Mouse (Mus musculus) hindbrain, embryonic 16.5 days (tissue): ENCODE measurements around the gene Rnf151. TPM values are rescaled to one million over a fixed set of nuclear protein-coding genes. Genes with fewer than 3 reads are reported as not detected.

Source experiments
- ATAC-seq: fragments of 200-750 bp; cut with Nextera tagmentation; 2 replicates; pipeline ENCODE4 v1.8.0; 2017; ENCODE audit warnings: moderate TSS enrichment, moderate library complexity
- H3K27ac ChIP-seq: fragments of 300-500 bp; sonication (generic); 2 replicates; pipeline ENCODE4 v1.5.1; 2014; ENCODE audit warnings: low read depth, mild to moderate bottlenecking, control low read depth, low read length, moderate library complexity
- H3K27me3 ChIP-seq: fragments of 300-500 bp; sonication (generic); replicated peaks from 2 replicates; pipeline ENCODE4 v1.6.1; 2014; ENCODE audit warnings: low read length; ENCODE audit not compliant: control insufficient read depth, insufficient read depth
- H3K36me3 ChIP-seq: fragments of 300-500 bp; sonication (generic); 2 replicates; pipeline ENCODE4 v1.6.1; 2014; ENCODE audit warnings: mild to moderate bottlenecking, low read length, moderate library complexity, mixed read lengths; ENCODE audit not compliant: control insufficient read depth, insufficient read depth
- H3K4me1 ChIP-seq: fragments of 300-500 bp; sonication (generic); 2 replicates; pipeline ENCODE4 v1.6.1; 2014; ENCODE audit warnings: low read depth, low read length; ENCODE audit not compliant: control insufficient read depth, insufficient read depth
- H3K4me2 ChIP-seq: fragments of 300-500 bp; sonication (generic); 2 replicates; pipeline ENCODE4 v1.6.1; 2014; ENCODE audit warnings: mild to moderate bottlenecking, low read length, control low read depth, moderate library complexity
- H3K4me3 ChIP-seq: fragments of 300-500 bp; sonication (generic); 2 replicates; pipeline ENCODE4 v1.5.1; 2014; ENCODE audit warnings: mild to moderate bottlenecking, low read length, control low read depth, moderate library complexity
- H3K9ac ChIP-seq: fragments of 300-500 bp; sonication (generic); 2 replicates; pipeline ENCODE4 v1.6.1; 2014; ENCODE audit warnings: low read depth, mild to moderate bottlenecking, control low read depth, low read length, moderate library complexity
- H3K9me3 ChIP-seq: fragments of 300-500 bp; sonication (generic); 2 replicates; pipeline ENCODE4 v1.6.1; 2014; ENCODE audit warnings: mild to moderate bottlenecking, low read length, moderate library complexity; ENCODE audit not compliant: control insufficient read depth
- WGBS: fragments of 180-500 bp; shearing (Covaris S2); extraction: QIAGEN DNeasy Blood & Tissue Kit; methylation state at CpG from one replicate; pipeline ENCODE4 v1.1.7; 2014; 5-methylcytosine and 5-hydroxymethylcytosine counted together
- polyA plus RNA-seq: library from polyadenylated mRNA; unstranded; fragments of >200 nt; fragmentation: Nextera tagmentation; extraction: Ambion mirVana; gene quantifications from 2 replicates; pipeline ENCODE4 v1.2.1, GENCODE M21; 2015

Rnf151 gene
- polyA plus RNA-seq, 1 experiment from 2014 or later: not detected

- 12% methylated on average over 5 of the region's 5 CpGs for WGBS
- ATAC-seq: no peak
- H3K4me3 ChIP-seq: no peak overlapping the region
- H3K27ac ChIP-seq: no peak overlapping the region
- H3K27me3 ChIP-seq: no peaks in the 10 kb centered on the region
- H3K9me3 ChIP-seq: no peaks in the 10 kb centered on the region
- peaks cover 21% of the 10 kb centered on the region for H3K36me3 ChIP-seq
- H3K4me1 ChIP-seq: peaks cover 20% of the 10 kb centered on the region
- H3K4me2 ChIP-seq: no peak overlapping the region
- H3K9ac ChIP-seq: no peak overlapping the region
Observed at GRCm38 (mm10) chr17:24697985-24698384, 19.9 kb downstream of the Rnf151 start.

- H3K4me2 ChIP-seq: peak within 1 kb of the TSS; percentile 69
- H3K4me1 ChIP-seq: peaks cover 20% of the 10 kb centered on the region
- peak within 1 kb of the TSS; percentile 96 for H3K27ac ChIP-seq
- no peaks in the 10 kb centered on the region for H3K9me3 ChIP-seq
- no peaks in the 10 kb centered on the region for H3K27me3 ChIP-seq
- under 1% methylated on average over 75 of the region's 76 CpGs for WGBS
- peak within 1 kb of the TSS; percentile 90 for H3K9ac ChIP-seq
- ATAC-seq: peak; percentile 93
- H3K4me3 ChIP-seq: peak within 1 kb of the TSS; percentile 72
- H3K36me3 ChIP-seq: peaks cover 19% of the 10 kb centered on the region
Observed at GRCm38 (mm10) chr17:24696011-24696697, 21.7 kb downstream of the Rnf151 start, which contains the start of the genes Gfer and Noxo1. TSS of gene Gfer (minus strand) at chr17:24696156. TSS of gene Noxo1 (plus strand) at chr17:24696234.

GRCm38 (mm10) chr17:24695326-24696010, 22.4 kb downstream of the Rnf151 start:
- Histone ChIP-seq H3K4me2 (peak overlapping the region; percentile 69), H3K9ac (peak overlapping the region; percentile 90), H3K27me3 (no peaks in the 10 kb centered on the region), H3K4me1 (peaks cover 26% of the 10 kb centered on the region), H3K4me3 (peak overlapping the region; percentile 72), H3K36me3 (peaks cover 14% of the 10 kb centered on the region), H3K27ac (peak overlapping the region; percentile 96), H3K9me3 (no peaks in the 10 kb centered on the region)
- peak; percentile 61 for ATAC-seq
- 7% methylated on average over 41 of the region's 51 CpGs for WGBS

GRCm38 (mm10) chr17:24692385-24692784, 25.5 kb downstream of the Rnf151 start:
- Histone ChIP-seq H3K27ac (no peak overlapping the region), H3K27me3 (peaks cover 4% of the 10 kb centered on the region; the same call in 1 of the 2 replicates), H3K4me3 (no peak overlapping the region), H3K36me3 (peaks cover 6% of the 10 kb centered on the region; the same call in 1 of the 2 replicates), H3K4me2 (no peak overlapping the region), H3K9me3 (no peaks in the 10 kb centered on the region), H3K9ac (no peak overlapping the region), H3K4me1 (peaks cover 42% of the 10 kb centered on the region)
- no peak for ATAC-seq
- WGBS: 89% methylated on average over 5 of the region's 5 CpGs

DNA sequence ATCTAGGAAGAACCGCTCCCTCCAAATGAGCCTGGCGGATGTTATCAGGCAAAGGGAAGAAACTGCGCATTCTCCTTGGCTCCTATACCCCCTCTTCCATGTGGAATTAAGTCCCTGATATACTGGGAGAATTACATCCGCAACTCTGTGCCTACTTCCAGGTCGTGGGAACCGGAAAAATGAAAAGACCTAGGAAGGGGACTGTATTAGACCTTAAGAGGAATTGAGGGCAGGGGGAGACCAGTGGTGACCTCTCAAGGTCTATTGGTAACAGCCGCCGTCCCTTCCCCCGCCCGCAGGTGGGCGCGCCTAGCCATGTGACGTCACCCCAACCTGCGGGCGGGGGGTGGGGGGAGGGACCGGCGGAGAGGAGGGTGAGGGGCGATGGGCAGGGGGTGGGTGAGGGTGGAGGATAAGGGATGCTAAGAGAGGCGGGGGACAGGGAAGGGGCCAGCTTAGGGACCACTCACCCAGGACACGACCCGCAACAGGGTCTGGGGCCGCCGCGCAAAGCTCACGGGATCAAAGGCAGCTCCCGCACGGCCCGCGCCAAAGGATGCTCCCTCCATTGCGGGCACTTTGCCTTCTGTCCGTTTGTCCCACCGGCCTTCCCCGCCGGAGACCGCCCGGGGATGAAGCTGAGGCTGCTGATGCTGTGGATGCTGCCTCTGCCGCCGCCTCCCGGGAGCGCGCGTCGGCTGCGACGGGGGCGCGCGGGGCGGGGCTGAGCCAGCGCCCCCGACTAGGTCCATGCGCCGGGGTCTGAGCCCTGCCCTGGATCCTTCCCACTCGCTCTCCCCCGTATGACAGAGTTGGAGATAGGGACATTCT, 28.4 kb downstream of the Rnf151 start, which contains the start of gene Syngr3:
TSS of gene Syngr3 (minus strand) at position 705 of the 831 bp plus-strand sequence.
- Histone ChIP-seq H3K4me2 (peak within 1 kb of the TSS; percentile 72), H3K4me1 (peaks cover 29% of the 10 kb centered on the region), H3K27me3 (peaks cover 4% of the 10 kb centered on the region; the same call in 1 of the 2 replicates), H3K36me3 (peaks cover 20% of the 10 kb centered on the region), H3K4me3 (peak within 1 kb of the TSS; percentile 66), H3K9me3 (no peaks in the 10 kb centered on the region), H3K9ac (peak within 1 kb of the TSS; percentile 83), H3K27ac (peak within 1 kb of the TSS; percentile 90)
- WGBS: under 1% methylated on average over 55 of the region's 55 CpGs
- ATAC-seq: peak; percentile 73

GRCm38 (mm10) chr17:24687599-24687998, 30.3 kb downstream of the Rnf151 start:
- Histone ChIP-seq H3K9ac (peak overlapping the region; percentile 52), H3K27ac (no peak overlapping the region), H3K4me1 (peaks cover 29% of the 10 kb centered on the region), H3K27me3 (peaks cover 4% of the 10 kb centered on the region; the same call in 1 of the 2 replicates), H3K4me2 (peak overlapping the region; percentile 72), H3K36me3 (peaks cover 16% of the 10 kb centered on the region), H3K9me3 (no peaks in the 10 kb centered on the region), H3K4me3 (peak overlapping the region; percentile 39)
- WGBS: 19% methylated on average over 23 of the region's 23 CpGs
- no peak; the same call in 1 of the 2 replicates for ATAC-seq

- H3K4me3 ChIP-seq: peak overlapping the region; percentile 39
- no peaks in the 10 kb centered on the region for H3K9me3 ChIP-seq
- 2% methylated on average over 25 of the region's 25 CpGs for WGBS
- H3K4me2 ChIP-seq: peak overlapping the region; percentile 72
- H3K9ac ChIP-seq: peak overlapping the region; percentile 52
- H3K27ac ChIP-seq: no peak overlapping the region
- peaks cover 14% of the 10 kb centered on the region; the same call in 1 of the 2 replicates for H3K36me3 ChIP-seq
- H3K4me1 ChIP-seq: peaks cover 29% of the 10 kb centered on the region
- peaks cover 4% of the 10 kb centered on the region; the same call in 1 of the 2 replicates for H3K27me3 ChIP-seq
- peak; percentile 26 for ATAC-seq
Observed at GRCm38 (mm10) chr17:24687146-24687595, 30.7 kb downstream of the Rnf151 start.

GRCm38 (mm10) chr17:24686514-24686913, 31.3 kb downstream of the Rnf151 start:
- Histone ChIP-seq H3K27ac (no peak overlapping the region), H3K9ac (no peak overlapping the region), H3K4me3 (no peak overlapping the region), H3K27me3 (peaks cover 4% of the 10 kb centered on the region; the same call in 1 of the 2 replicates), H3K36me3 (peaks cover 15% of the 10 kb centered on the region; the same call in 1 of the 2 replicates), H3K4me1 (peaks cover 29% of the 10 kb centered on the region), H3K4me2 (no peak overlapping the region), H3K9me3 (no peaks in the 10 kb centered on the region)
- WGBS: 39% methylated on average over 16 of the region's 16 CpGs
- no peak for ATAC-seq
